Mouse (Mus musculus) kidney, adult 2 months (tissue): ENCODE results near the gene Sh3bp4.

ENCODE experiments used
- CTCF ChIP-seq: fragments of 200-500 bp; conservative IDR thresholded peaks from 2 replicates; pipeline ENCODE4 v1.5.1; 2011; ENCODE audit warnings: low read depth, mild to moderate bottlenecking, control low read depth, low read length, moderate library complexity, mixed read lengths; ENCODE audit not compliant: insufficient read depth, insufficient read length
- POLR2A ChIP-seq: fragments of 200-500 bp; IDR thresholded peaks from one replicate; pipeline ENCODE4 v1.6.1; 2011; ENCODE audit warnings: low read depth, low read length, control low read depth

GRCm38 (mm10) chr1:89120290-89120689 lies 50.1 kb downstream of the Sh3bp4 start:
- TF ChIP-seq POLR2A (no peak), CTCF (no peak)
